Mouse (Mus musculus): ENCODE data around the gene Trex1.

The Trex1 gene

DNA sequence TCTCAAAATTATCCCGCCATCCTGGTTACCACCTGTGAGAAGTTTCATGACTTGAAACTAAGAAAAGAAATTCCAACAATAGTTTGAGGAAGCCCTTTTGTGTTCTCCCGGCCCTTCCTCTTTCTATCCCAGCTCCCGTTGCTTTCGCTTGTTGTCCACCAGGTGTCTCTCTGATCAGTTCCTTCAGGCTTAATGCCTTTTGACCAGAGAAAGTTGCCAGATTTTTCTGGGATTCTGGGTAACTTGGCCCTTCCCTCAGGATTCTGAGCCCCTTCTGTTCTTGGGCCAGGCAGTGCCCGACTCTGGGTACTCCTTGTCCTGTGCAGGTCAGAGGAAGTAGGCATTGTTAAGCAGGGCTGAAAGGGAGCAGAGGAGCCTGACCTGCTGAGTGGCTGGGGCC lies 28.5 kb upstream of the Trex1 start:
- DNase-seq (ENCODE audit: low read depth) = no peak

DNA sequence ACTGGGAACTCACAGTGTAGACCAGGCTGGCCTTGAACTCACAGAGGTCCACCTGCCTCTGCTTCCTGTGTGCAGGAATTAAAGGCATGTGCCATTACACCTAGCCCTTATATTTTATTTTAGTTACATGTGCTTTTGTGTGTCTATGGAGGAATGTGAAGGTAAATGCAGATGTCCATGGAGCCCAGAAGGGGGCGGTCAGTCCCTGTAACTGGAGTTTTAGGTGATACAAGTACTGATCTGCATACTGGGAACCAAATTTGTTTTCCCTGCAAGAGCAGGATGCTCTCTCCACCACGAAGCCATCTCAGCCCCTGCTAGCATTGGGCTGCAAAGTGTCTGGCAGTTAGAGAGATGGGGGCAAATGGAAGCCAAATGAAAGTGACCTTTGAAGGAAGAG lies 25.4 kb upstream of the Trex1 start:
- DNase-seq (ENCODE audit: low read depth) = no peak

DNA sequence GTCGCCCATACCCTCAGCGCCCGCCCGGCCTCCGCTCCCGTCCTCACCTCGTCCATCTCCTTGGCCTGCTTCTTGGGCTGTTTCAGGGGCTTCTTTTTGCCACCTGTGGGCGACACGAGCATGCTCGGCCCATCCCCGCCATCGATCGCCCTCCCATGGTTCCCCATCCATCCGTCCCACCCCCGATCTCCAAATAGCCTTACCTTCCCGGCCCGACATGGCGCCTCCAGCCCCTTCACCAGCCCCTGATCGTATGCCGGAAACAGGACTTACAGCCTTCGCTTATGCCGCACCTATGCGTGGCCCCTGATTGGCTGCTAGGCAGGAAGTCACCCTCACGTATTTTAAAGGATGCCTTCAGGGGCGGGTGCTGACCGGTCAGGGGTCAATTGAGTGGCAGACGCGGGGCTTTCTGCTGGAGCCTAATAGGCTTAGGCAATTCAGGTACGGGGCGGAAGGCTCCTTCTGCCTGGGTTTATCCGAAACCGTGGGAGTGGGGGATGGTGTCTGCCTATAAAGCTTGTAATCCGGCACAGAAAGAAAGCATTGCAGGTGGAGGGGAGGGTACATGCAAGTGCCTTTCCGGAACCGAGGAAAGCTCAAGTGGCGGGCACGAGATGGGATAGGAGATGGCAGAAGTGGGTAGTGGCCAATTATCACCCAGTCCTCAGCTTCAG lies 22.7 kb upstream of the Trex1 start, which contains the start of the genes Ccdc51 and Tma7:
TSS of gene Ccdc51 (plus strand) at position 370 of the 677 bp plus-strand sequence.
TSS of gene Tma7 (minus strand) at position 464 of the 677 bp plus-strand sequence.
- no peak for DNase-seq (ENCODE audit: low read depth)

DNA sequence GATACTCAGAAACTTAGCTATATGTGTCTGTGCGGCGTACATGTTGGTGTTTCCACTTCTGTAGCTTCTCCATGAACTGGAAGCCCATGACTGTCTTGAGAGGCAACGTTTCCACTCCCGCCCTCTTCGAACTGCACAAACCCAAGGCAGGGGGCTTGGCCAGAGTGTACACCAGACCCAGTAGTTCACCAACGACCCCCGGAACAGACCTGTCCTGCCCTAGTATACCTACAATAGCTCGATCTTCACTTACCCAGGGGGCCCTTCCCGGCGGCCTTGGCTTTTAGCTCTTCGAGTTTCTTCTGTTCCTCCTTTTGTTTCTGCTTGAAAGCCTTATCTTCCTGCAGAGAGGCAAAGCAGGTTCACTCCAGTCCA lies 22.2 kb upstream of the Trex1 start:
- DNase-seq (ENCODE audit: low read depth) = no peak

DNA sequence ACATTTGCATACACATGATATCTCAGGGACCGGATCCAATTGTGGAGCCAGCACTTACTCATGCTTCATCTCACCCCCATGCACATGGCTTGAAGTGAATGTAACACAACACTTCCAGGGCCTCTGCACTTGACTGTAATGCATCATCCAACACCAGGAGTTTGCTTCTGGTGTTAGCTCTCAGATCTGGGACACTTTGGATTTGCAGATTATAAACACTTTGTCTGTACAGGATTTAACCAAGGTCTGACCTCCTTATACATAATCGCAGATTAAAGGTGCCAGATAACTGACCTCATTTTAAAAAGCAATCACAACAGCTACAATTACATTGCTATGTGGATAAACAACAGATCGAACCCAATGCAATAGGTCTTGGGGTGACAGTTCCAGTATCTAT lies 21.0 kb upstream of the Trex1 start:
- no peak for DNase-seq (ENCODE audit: low read depth)

DNA sequence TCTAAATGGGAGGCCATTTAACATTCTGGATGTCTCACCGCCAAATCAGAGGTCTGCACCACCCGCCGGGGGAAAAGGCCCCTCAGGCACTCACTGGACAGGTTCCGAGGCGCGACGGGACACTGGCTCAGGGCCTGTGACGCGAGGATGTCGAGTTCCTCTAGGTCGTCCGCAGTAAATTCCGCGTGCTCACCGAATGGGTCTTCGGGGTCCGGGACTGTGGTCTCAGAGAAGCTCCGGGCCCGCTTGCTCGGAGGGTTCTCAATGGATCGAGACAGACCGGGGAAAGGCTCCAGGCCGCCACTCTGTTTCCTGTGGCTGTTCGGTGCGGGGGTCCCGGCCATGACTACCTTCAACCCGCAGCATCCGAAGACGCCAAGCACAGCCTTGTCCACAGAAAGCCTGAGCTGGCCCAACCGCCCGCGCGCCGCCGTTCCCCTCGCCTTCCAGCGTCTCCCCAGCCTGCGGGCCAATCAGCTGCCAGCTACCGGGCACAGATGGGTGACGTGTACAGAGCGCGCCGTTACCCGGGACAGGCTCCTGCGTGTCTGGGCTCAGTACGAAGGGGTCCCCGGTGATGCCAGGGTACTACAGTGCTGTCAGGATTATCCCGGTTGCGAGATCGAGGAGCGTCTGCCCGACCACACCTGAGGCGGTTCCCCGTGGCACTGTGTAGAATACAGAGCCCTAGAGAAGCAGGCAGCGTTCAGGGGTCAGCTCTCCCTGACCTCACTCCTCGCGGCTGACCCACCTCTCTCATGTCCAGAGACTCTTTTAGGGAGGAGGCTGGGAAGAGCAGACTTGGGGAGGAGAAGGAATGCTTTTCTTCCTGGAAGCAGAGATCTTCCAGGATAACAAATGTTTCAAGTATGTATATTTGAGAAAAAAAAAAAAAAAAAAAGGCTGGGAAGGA lies 14.4 kb upstream of the Trex1 start, which contains the start of gene Atrip:
TSS of gene Atrip (minus strand) at position 464 of the 913 bp plus-strand sequence.
- DNase-seq (ENCODE audit: low read depth) = no peak

DNA sequence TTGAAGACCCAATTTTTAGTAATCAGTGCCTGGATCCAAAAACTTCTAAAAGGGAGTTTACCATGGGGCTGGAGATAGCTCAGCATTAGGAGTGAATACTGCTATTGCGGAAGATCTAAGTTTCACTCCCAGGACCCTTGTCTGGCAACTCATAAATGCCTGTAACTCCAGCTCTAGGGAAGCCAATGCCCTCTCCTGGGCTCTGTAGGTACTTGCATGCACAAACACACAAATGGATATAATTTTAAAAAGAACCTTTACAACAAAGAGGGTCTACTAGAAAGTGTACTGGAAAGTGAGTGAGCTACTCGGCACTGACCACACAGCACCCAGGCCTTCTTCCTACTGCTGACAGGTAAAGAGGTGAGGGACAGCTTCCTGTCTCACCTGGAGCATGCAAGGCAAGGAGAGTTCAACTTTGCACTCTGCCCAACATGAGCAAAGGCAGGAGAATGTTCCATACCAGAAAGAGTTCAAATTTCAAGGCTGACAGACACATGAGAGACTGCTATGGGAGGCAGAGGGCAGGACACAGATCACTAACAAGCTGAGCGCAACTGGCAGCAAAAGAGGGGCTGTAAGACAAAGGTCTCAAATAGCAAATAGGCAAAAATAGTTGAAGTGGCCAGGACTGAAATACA lies 8.7 kb upstream of the Trex1 start:
- no peak for DNase-seq (ENCODE audit: low read depth)

DNA sequence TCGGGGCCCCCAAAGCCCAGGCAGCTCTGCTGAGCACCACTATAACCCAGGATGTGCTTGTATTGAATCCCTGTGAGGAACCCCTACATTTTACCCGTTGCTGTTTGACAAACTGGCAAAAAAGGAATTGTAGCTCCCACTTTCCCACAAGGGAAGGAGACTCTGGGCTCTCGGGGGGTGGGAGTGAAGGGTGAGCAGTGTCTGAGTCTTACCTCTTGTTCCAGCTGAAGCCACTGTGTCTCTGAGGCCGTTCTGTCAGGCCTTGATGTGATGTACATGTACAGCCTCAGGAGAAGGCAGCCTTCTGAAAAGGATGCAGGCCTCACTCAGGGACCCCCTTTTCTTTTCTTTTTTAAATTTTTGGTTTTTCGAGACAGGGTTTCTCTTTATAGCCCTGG lies 1.4 kb upstream of the Trex1 start:
- DNase-seq (ENCODE audit: low read depth) = no peak

DNA sequence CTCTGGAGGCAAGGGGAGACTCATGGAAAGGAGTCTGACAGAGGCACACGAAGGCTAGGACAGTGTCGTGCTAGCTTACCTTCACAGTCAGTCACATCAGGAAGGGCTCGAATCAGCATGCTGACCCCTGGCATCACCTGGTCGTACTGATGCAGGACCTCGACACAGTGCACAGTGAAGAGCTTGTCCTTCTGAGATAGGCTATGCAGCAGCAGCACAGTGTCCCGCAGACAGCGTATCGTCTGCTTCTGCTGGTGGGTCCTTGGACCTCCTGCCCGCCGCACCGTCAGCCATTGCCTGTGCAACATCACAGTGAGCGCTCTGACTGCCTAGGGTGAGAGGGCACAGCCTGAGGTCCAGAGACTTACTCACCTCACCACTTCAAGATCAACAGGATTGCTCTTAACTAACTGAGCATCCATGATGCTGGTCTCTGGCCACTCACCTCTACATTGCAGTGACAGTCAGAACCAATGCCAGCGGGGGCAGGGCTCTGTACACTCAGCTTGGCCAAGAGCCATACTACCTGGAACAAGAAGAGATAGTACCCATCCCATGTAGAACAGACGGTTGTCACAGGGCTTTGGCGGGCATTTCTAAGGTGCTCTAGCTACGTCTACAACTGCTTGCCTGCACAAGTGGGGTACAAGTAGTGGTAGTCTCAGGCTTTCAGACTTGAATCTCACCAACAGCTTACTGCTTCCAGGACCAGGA lies 807 bp upstream of the Trex1 start:
- no peak for DNase-seq (ENCODE audit: low read depth)

DNA sequence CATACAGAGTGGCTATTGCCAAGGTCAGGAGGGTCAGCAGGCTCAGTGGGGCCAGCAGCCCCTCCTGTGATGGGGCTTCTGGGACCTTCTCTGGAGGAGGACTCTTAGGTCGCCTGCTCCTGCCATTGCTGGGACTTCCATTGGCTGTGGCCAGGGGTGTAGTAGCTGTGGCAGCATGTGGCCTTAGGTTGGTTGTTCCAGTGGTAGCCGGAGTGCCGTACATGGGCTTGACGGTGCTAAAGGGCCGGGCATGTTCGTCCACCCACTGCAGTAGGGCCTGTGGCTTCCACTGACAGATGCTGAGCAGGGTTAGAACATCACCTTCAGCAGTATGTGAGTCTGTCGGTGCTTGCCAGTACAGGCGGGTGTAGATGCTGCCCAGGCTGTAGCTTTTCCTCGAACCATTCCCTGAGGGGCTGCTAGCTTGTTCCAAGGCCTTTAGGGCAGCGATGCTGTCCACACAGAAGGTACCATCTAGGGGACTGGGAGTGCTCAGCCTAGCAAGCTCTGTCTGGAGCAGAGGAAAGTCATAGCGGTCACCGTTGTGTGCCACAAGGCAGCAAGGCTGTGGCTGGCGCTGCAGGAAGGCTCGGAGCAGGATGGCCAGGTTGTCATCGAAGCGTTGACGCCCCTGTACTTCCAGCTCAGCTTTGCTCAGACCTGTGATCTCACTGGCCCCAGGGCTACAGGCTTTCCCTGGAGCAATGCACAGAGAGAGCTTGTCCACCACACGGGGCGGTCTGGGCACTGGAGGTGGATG lies 1.3 kb downstream of the Trex1 start:
- DNase-seq (ENCODE audit: low read depth) = no peak

DNA sequence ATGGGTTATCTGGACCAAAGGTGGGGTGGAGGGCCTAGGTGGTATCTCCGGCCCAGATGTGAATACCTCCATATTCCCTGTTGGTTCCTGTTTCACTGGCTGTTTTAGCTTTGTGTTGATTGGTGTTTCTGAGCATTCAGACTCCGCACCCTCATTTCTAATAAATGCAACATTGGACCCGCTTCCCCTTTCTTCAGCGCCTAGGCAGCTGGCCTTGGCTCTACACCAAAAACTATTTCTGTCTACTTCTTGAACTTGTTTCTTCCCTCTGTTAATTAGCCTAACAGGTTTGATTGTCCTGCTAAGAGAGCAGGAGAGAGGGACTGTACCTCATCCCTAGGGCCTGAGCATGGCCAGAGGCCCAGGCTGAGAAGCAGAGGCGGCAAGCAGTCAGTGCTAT lies 2.0 kb downstream of the Trex1 start:
- DNase-seq (ENCODE audit: low read depth) = no peak

DNA sequence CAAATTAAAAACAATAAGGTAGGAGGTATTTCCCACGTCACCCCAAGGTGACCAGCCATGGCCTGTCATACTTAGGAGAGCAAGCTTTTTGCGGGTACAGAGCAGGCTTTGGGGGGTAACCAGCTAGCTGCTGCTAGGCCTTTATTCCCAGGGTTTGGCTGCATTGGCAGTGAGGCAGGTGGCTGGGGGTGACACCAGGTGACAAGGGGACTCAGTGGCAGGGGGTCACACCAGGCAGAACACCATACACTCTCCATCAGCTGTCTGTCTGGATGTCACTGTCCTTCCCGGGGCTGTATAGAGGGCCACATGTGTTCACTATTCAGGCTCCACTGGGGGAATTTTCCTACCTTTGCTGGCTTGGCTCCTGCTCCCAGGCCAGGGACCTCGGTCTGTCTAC lies 2.6 kb downstream of the Trex1 start:
- no peak for DNase-seq (ENCODE audit: low read depth)

DNA sequence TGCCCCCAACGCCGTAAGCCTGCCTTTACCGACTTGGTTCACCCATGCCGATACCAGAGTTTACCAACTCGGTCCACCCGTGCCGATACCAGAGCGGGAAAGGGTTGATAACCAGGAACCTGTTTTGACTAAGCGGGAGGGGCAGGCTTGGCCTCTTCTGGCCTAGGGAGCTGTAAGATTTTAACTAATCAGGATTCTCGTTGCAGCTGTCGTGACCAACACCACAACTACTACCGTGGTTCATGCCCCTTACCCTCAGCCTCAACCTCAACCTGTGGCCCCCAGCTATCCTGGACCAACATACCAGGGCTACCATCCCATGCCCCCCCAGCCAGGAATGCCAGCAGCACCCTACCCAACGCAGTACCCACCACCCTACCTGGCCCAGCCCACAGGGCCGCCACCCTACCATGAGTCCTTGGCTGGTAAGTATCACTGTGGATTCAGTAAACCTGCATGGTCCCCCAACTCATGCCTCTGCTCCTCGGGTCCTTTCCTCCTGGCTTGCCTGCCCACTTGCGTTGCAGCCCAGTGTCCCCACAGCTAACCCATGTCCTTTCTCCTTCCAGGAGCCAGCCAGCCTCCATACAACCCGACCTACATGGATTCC lies 3.3 kb downstream of the Trex1 start:
- DNase-seq (ENCODE audit: low read depth) = no peak

DNA sequence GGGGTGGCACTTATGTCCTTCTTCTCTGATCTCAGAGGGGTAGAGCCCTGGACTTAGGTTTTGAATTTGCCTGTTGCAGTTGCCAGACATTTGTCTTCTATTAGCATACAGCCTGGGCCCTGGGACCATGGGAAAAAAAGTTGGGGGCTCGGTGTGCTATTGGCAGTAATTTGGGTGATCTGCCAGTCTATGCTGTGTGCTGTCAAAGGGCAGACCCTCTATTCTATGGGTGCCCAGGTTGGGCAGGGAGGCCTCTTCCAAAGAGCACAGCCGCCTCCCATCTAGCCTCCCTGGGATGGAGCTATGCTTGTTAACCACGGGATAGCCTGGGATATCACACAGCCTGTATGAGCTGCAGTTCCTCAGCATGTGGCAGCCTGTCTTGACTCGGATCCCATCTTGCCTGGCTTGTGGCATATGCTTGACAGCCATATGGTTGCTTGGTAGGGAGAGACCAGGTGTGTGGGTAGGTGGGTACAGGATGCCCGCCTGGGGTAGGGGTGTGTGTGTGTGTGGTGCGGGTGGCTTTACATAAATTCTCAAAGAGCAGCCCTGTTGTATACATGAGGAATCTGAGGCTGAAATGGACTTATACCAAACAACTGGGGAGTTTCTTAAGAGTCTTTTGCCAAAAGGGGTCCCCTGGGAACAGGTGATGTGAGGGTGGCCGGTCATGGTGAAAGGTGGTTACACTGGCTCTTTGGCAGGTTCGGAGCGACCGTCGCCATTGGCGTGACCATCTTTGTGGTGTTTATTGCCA lies 4.1 kb downstream of the Trex1 start:
- DNase-seq (ENCODE audit: low read depth) = no peak

DNA sequence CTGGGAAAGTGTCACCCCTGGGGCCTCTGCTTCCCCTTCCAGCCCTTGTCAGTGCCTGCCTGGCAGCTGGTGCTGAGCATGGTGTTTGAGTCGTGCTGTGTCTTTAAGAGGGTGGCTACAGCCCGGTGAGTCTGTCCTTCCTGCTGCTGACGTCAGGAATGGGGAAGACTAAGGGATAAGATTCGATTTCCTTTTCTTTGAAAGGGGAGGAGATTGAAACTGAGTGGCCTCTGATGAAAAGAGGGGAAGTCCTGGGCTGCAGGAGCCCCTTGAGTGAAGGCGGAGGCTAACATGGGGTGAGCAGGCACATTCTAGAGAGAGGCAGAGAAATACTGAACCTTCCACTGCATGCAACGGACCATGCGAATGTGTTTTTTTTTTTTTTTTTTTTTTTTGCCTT lies 4.8 kb downstream of the Trex1 start:
- peak; percentile 59 for DNase-seq (ENCODE audit: low read depth)

DNA sequence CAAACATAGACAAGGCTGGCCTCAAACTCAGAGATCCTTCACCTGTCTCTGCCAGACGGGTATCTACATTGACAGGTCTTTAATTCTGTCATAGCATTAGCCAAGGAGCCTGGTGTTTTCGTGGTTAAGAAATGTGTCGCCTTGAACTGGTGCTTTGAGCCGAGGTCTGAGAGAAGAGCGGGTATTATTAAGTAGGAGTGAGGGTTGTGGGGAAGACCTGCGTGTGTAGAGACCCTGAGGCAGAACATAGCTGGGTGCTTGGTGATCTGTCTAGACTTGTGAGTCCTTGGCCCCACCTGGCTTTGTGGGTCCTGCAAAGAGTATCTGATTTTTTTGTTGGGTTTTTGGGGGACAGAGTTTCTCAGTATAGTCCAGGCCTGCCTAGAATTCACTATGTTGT lies 5.7 kb downstream of the Trex1 start:
- no peak for DNase-seq (ENCODE audit: low read depth)

DNA sequence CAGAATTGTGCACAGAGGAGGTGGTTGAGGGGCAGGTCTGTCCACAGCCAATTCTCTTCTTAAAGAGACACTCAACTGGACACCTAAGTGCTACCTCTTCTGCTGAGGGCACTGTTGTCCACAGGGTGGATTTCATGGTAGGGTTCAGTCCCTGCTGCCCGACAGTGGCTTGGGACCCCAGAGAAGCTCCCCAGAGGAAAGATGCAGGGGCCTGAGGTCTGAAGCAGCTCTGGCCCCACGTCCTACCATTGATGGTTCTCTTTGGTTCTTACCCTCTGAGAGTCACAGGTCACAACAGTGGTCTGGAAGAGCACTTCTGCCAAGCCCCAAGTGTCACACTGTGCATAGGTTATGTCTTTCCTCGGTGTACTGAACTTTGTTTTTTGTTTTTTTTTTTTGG lies 6.2 kb downstream of the Trex1 start:
- no peak for DNase-seq (ENCODE audit: low read depth)

DNA sequence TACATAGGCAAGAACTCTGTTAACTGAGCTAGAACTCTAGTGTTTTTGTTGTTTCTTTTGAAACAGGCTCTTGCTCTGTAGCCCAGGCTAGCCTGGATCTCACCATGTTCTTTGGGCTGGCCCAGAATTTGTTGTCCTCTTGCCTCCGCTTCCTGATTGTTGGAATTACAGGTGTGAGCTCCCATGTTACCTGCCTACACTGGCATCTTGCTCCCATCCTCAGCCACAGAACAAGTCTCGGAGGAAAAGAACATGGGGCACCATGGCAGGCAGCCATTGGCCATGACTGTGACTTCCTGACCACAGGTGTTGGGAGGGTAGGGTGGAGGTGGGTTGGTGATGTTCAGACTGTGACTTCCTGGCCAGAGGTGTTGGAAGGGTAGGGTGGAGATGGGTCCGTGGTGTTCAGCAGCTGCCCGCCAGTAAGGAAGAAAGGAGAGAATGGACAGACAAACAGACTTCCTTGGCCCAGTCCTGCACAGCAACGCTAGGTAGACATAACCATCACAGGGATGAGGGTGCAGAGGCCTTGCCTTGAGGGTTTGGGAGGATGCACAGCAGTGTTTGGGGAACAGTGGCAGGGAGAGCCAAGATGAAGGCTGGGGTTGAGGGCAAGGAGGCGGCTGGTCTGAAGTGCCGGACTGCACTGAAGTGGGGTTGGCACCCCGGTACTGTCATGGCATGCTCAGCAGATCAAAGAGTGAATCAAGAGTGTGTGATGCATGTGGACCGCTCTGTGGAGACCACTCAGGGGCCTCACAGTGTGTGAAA lies 6.9 kb downstream of the Trex1 start:
- no peak for DNase-seq (ENCODE audit: low read depth)

All from fibroblast of lung, adult 2 months (primary cell).